Mouse (Mus musculus) E14TG2a.4 (cell line): ENCODE data around the gene Prrg2.
"Not testable (repeated sequence)": the region's sequence is repeated elsewhere in the genome, so short reads cannot be mapped to it uniquely, and the experiment has no call there.

Experiments
- CTCF ChIP-seq: conservative IDR thresholded peaks from 2 replicates; pipeline ENCODE4 v1.5.1; 2014; ENCODE audit warnings: low read length
- NANOG ChIP-seq: IDR thresholded peaks from 2 replicates; pipeline ENCODE4 v1.6.1; 2014; ENCODE audit warnings: borderline replicate concordance, low read length, mixed read lengths
- POU5F1 ChIP-seq: IDR thresholded peaks from 2 replicates; pipeline ENCODE4 v1.6.1; 2014; ENCODE audit warnings: low read length, borderline replicate concordance

DNA sequence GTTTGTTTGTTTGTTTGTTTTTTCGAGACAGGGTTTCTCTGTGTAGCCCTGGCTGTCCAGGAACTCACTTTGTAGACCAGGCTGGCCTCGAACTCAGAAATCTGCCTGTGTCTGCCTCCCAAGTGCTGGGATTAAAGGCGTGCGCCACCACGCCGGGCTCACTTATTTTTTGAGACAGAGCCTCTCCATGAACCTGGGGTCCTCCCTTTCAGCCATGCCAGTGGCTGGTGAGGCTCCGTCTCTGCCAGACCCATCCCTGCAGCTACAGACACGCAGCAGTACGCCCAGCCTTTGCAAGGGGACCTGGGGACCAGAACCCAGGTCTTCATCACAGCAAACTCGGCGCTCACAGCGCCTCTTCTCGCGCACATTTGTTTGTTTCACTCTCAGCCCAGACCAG, 33.5 kb upstream of the Prrg2 start:
- TF ChIP-seq CTCF, POU5F1, NANOG: not testable (repeated sequence)
